Mouse (Mus musculus): Measurements from ENCODE around the gene Unc13a.
"Not testable (repeated sequence)": the region's sequence is repeated elsewhere in the genome, so short reads cannot be mapped to it uniquely, and the experiment has no call there.

Gene Unc13a

GRCm38 (mm10) chr8:71671549-71671965, at the start of gene Unc13a:
Gene Unc13a, minus strand, starts transcription at chr8:71671757.
- DNase-seq = peak; percentile 92

GRCm38 (mm10) chr8:71719928-71720457, 48.4 kb upstream of the Unc13a start:
- no peak for DNase-seq

- no peak for DNase-seq
Observed at GRCm38 (mm10) chr8:71719218-71719617, 47.7 kb upstream of the Unc13a start.

GRCm38 (mm10) chr8:71718252-71718651, 46.7 kb upstream of the Unc13a start:
- no peak for DNase-seq

- DNase-seq = no peak
Observed at GRCm38 (mm10) chr8:71717096-71717495, 45.5 kb upstream of the Unc13a start.

- DNase-seq = no peak
Observed at GRCm38 (mm10) chr8:71716561-71717053, 45.0 kb upstream of the Unc13a start.

GRCm38 (mm10) chr8:71715531-71715930, 44.0 kb upstream of the Unc13a start:
- DNase-seq = no peak

- DNase-seq = no peak
Observed at GRCm38 (mm10) chr8:71711574-71711973, 40.0 kb upstream of the Unc13a start.

- peak; percentile 93 for DNase-seq
Observed at GRCm38 (mm10) chr8:71709800-71710446, 38.4 kb upstream of the Unc13a start.

- DNase-seq = no peak
Observed at GRCm38 (mm10) chr8:71709134-71709799, 37.7 kb upstream of the Unc13a start.

- DNase-seq = no peak
Observed at GRCm38 (mm10) chr8:71707874-71708273, 36.3 kb upstream of the Unc13a start.

- DNase-seq = not testable (repeated sequence)
Observed at GRCm38 (mm10) chr8:71703400-71703799, 31.8 kb upstream of the Unc13a start.

GRCm38 (mm10) chr8:71702923-71703322, 31.4 kb upstream of the Unc13a start:
- DNase-seq = no peak

GRCm38 (mm10) chr8:71702087-71702432, 30.5 kb upstream of the Unc13a start:
- DNase-seq = no peak

- DNase-seq = no peak
Observed at GRCm38 (mm10) chr8:71701414-71702086, 30.0 kb upstream of the Unc13a start, which contains the start of gene B3gnt3. Gene B3gnt3, minus strand, starts transcription at chr8:71701789.

GRCm38 (mm10) chr8:71700493-71701269, 29.1 kb upstream of the Unc13a start:
- DNase-seq = no peak

GRCm38 (mm10) chr8:71695456-71695855, 23.9 kb upstream of the Unc13a start:
- not testable (repeated sequence) for DNase-seq

- DNase-seq = no peak
Observed at GRCm38 (mm10) chr8:71693166-71694041, 21.8 kb upstream of the Unc13a start.

GRCm38 (mm10) chr8:71692509-71692908, 21.0 kb upstream of the Unc13a start:
- no peak for DNase-seq

GRCm38 (mm10) chr8:71689028-71689427, 17.5 kb upstream of the Unc13a start, which contains the start of gene Insl3:
Gene Insl3, plus strand, starts transcription at chr8:71689214.
- no peak for DNase-seq

GRCm38 (mm10) chr8:71687616-71688015, 16.1 kb upstream of the Unc13a start:
- no peak for DNase-seq

Measured in cerebellum, adult 11 months (tissue).